Mouse (Mus musculus) ES-Bruce4 (cell line): ENCODE measurements at regions not wholly inside any gene's neighbourhood (a gene's known extent, or its start where the extent isn't known, plus 50 kb on each side); places are given as distances from the start of the nearest gene placed in this dataset.

ENCODE experiments used
- CTCF ChIP-seq: IDR thresholded peaks from one replicate; pipeline ENCODE4 v1.8.1; 2011; ENCODE audit warnings: low read depth, low read length
- POLR2A ChIP-seq: IDR thresholded peaks from one replicate; pipeline ENCODE4 v1.8.1; 2011; ENCODE audit warnings: low read length; ENCODE audit not compliant: insufficient read depth

GRCm38 (mm10) chr16:88412287-88412686, 94.5 kb downstream of the Cldn17 start:
- no peak for TF ChIP-seq POLR2A
- TF ChIP-seq CTCF, result no peak
